Comparison of ENCODE assay signal across 8 mouse cellular contexts in the genomic region with DNA sequence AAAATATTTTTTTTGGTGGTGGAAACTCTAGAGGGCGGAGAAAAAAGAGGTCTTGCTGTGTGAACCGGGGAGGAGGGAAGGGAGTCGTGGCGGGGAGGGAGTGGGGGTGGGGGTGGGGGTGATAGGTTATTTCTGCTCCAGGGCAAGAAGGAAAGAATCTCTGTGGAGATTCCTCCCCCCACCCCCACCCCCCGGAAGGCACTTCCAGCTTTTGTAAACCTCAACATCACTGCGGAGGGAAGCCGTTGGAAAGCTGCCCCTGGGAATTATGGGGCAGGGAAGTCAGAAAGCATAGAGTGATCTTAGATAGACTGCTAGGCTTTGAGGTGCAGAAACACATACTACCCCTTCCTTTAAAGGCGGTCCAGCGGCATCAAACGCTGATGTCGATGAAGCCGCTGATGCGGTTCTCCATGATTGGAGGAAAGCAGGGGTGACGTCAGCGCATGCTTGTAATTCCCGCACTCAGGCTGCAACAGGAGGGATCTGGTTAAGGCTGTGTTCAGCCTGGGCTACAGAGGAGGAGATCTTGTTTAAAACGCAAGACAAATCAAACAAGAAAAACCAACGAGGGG.
A peak's percentile ranks its signal among the peaks of the same experiment; 100 is the strongest.
DNase-seq lines count a peak whose midpoint lies in the region; ATAC-seq and TF ChIP-seq lines count a peak whose summit lies in the region.

No protein-coding gene starts in this region.

- peak; percentile 83 for ATAC-seq in embryonic facial prominence, embryonic 11.5 days (replicated peaks; ENCODE audit: insufficient number of reproducible peaks, low FRiP score, low TSS enrichment, low read depth)
- ATAC-seq in midbrain, embryonic 11.5 days (ENCODE audit: low FRiP score): peak; percentile 92

- WGBS in thymus, adult 2 months: 6% methylated on average over 18 of the region's 18 CpGs
- 2% methylated on average over 18 of the region's 18 CpGs for WGBS in embryonic facial prominence, embryonic 11.5 days
- under 1% methylated on average over 18 of the region's 18 CpGs for WGBS in kidney, adult 2 months
- WGBS in limb, embryonic 10.5 days: 3% methylated on average over 18 of the region's 18 CpGs
- 5% methylated on average over 18 of the region's 18 CpGs for WGBS in midbrain, embryonic 11.5 days
- WGBS in small intestine, adult 2 months: 4% methylated on average over 18 of the region's 18 CpGs

- no peak for TF ChIP-seq POLR2A in thymus, adult 2 months (IDR thresholded peaks at IDR 0.05; ENCODE audit: control insufficient read depth, extremely low read depth, insufficient read depth, low read length, poor library complexity)
- TF ChIP-seq POLR2A in kidney, adult 2 months (IDR thresholded peaks at IDR 0.05; ENCODE audit: low read depth, low read length): no peak
- no peak for TF ChIP-seq POLR2A in small intestine, adult 2 months (IDR thresholded peaks at IDR 0.05; ENCODE audit: low read depth, low read length)

- TF ChIP-seq CTCF in thymus, adult 2 months (IDR thresholded peaks at IDR 0.05; ENCODE audit: borderline replicate concordance, control insufficient read depth, extremely low read depth, insufficient read depth, low read length, poor library complexity): no peak
- no peak for TF ChIP-seq CTCF in kidney, adult 2 months (conservative IDR thresholded peaks at IDR 0.05; ENCODE audit: insufficient read depth, insufficient read length, low read depth, low read length)
- no peak for TF ChIP-seq CTCF in small intestine, adult 2 months (IDR thresholded peaks at IDR 0.05; ENCODE audit: extremely low read depth, insufficient read length, insufficient replicate concordance, low read depth, low read length)

- peak overlapping the region; percentile 43 for H3K9ac ChIP-seq in embryonic facial prominence, embryonic 11.5 days (replicated peaks; ENCODE audit: low read length)
- H3K9ac ChIP-seq in midbrain, embryonic 11.5 days (ENCODE audit: low read length): peak overlapping the region; percentile 64

- H3K36me3 ChIP-seq in thymus, adult 2 months (ENCODE audit: control insufficient read depth, insufficient read depth, low read length): no peaks in the 10 kb centered on the region
- no peaks in the 10 kb centered on the region for H3K36me3 ChIP-seq in embryonic facial prominence, embryonic 11.5 days (replicated peaks; ENCODE audit: control insufficient read depth, insufficient read depth, low read depth, low read length)
- H3K36me3 ChIP-seq in kidney, adult 2 months (ENCODE audit: control insufficient read depth, insufficient read depth, low read length): no peaks in the 10 kb centered on the region
- no peaks in the 10 kb centered on the region for H3K36me3 ChIP-seq in limb, embryonic 10.5 days
- no peaks in the 10 kb centered on the region for H3K36me3 ChIP-seq in midbrain, embryonic 11.5 days (ENCODE audit: control insufficient read depth, insufficient read depth, low read length)
- H3K36me3 ChIP-seq in small intestine, adult 2 months (ENCODE audit: control insufficient read depth, insufficient read depth, low read length): no peaks in the 10 kb centered on the region

- no peaks in the 10 kb centered on the region for H3K27me3 ChIP-seq in thymus, adult 2 months (ENCODE audit: control insufficient read depth, insufficient read depth, low read length)
- H3K27me3 ChIP-seq in embryonic facial prominence, embryonic 11.5 days (ENCODE audit: control insufficient read depth, insufficient read depth, low read length): no peaks in the 10 kb centered on the region
- no peaks in the 10 kb centered on the region for H3K27me3 ChIP-seq in kidney, adult 2 months (replicated peaks; ENCODE audit: control insufficient read depth, insufficient read depth, low read length)
- no peaks in the 10 kb centered on the region for H3K27me3 ChIP-seq in limb, embryonic 10.5 days (ENCODE audit: low read depth, poor library complexity, severe bottlenecking)
- H3K27me3 ChIP-seq in midbrain, embryonic 11.5 days (ENCODE audit: control insufficient read depth, insufficient read depth, low read length): no peaks in the 10 kb centered on the region
- H3K27me3 ChIP-seq in small intestine, adult 2 months (ENCODE audit: control insufficient read depth, insufficient read depth, low read length): no peaks in the 10 kb centered on the region

- peak; percentile 35 for DNase-seq in thymus, adult 2 months
- no peak for DNase-seq in thymus, postnatal 10 days (ENCODE audit: low spot score in 2 of 2)
- DNase-seq in embryonic facial prominence, embryonic 11.5 days (ENCODE audit: low spot score): peak; percentile 95
- DNase-seq in heart, adult 8-10 months (ENCODE audit: low spot score): peak; percentile 70
- peak; percentile 87 for DNase-seq in kidney, adult 2 months
- DNase-seq in limb, embryonic 10.5 days (ENCODE audit: low spot score): peak; percentile 89
- peak; percentile 97 for DNase-seq in midbrain, embryonic 11.5 days (ENCODE audit: low spot score, missing footprints)

- peaks cover 7% of the 10 kb centered on the region for H3K4me1 ChIP-seq in thymus, adult 2 months (replicated peaks; ENCODE audit: control insufficient read depth, insufficient read depth, low read length)
- no peaks in the 10 kb centered on the region for H3K4me1 ChIP-seq in embryonic facial prominence, embryonic 11.5 days (ENCODE audit: control insufficient read depth, insufficient read depth, low read length)
- H3K4me1 ChIP-seq in kidney, adult 2 months (ENCODE audit: control insufficient read depth, insufficient read depth, low read length): 0 out of 2 replicates have a peak, but pooled peaks cover 3% of the 10 kb centered on the region
- H3K4me1 ChIP-seq in limb, embryonic 10.5 days: peaks cover 11% of the 10 kb centered on the region; the same call in 1 of the 2 replicates
- H3K4me1 ChIP-seq in midbrain, embryonic 11.5 days (ENCODE audit: control insufficient read depth, insufficient read depth, low read length): no peaks in the 10 kb centered on the region
- 0 out of 2 replicates have a peak, but pooled peaks cover 1% of the 10 kb centered on the region for H3K4me1 ChIP-seq in small intestine, adult 2 months (ENCODE audit: control insufficient read depth, insufficient read depth, insufficient read length, low read length)

- H3K4me3 ChIP-seq in thymus, adult 2 months (ENCODE audit: control insufficient read depth, insufficient read depth, low read length): peak overlapping the region; percentile 44
- H3K4me3 ChIP-seq in embryonic facial prominence, embryonic 11.5 days (ENCODE audit: low read depth, low read length): peak overlapping the region; percentile 35
- H3K4me3 ChIP-seq in kidney, adult 2 months (ENCODE audit: insufficient read depth, low read depth, low read length): peak overlapping the region; percentile 49
- H3K4me3 ChIP-seq in limb, embryonic 10.5 days: peak overlapping the region; percentile 58
- H3K4me3 ChIP-seq in midbrain, embryonic 11.5 days (ENCODE audit: low read depth, low read length): peak overlapping the region; percentile 41
- H3K4me3 ChIP-seq in small intestine, adult 2 months (ENCODE audit: low read depth, low read length): peak overlapping the region; percentile 47

- no peaks in the 10 kb centered on the region for H3K9me3 ChIP-seq in embryonic facial prominence, embryonic 11.5 days (replicated peaks; ENCODE audit: control insufficient read depth, low read length)
- H3K9me3 ChIP-seq in limb, embryonic 10.5 days (replicated peaks): no peaks in the 10 kb centered on the region
- no peaks in the 10 kb centered on the region for H3K9me3 ChIP-seq in midbrain, embryonic 11.5 days (ENCODE audit: control insufficient read depth, low read length)

- H3K4me2 ChIP-seq in embryonic facial prominence, embryonic 11.5 days (ENCODE audit: low read depth, low read length): peak overlapping the region; percentile 55
- H3K4me2 ChIP-seq in midbrain, embryonic 11.5 days: peak overlapping the region; percentile 70

- H3K27ac ChIP-seq in thymus, adult 2 months (ENCODE audit: control insufficient read depth, insufficient read depth, low read length): no peak overlapping the region
- H3K27ac ChIP-seq in embryonic facial prominence, embryonic 11.5 days (replicated peaks; ENCODE audit: low read depth, low read length): 0 out of 2 replicates have a peak overlapping the region, but pooled peaks have one; percentile 39
- 0 out of 2 replicates have a peak overlapping the region, but pooled peaks have one; percentile 18 for H3K27ac ChIP-seq in kidney, adult 2 months (ENCODE audit: insufficient read depth, low read depth, low read length)
- peak overlapping the region; percentile 89 for H3K27ac ChIP-seq in limb, embryonic 10.5 days
- no peak overlapping the region for H3K27ac ChIP-seq in midbrain, embryonic 11.5 days (ENCODE audit: low read depth, low read length)
- no peak overlapping the region for H3K27ac ChIP-seq in small intestine, adult 2 months (ENCODE audit: insufficient read depth, low read depth, low read length)

Comparison
In these comparisons a context has a peak if more than half of its experiments do, and no peak if none do; other contexts are left out.
1. DNase-seq: peak in thymus, adult 2 months (single experiment), embryonic facial prominence, embryonic 11.5 days (single experiment), heart, adult 8-10 months (single experiment), kidney, adult 2 months (single experiment), limb, embryonic 10.5 days (single experiment) and midbrain, embryonic 11.5 days (single experiment); none in thymus, postnatal 10 days (0 of 2).
2. H3K27ac ChIP-seq: peak in embryonic facial prominence, embryonic 11.5 days (single experiment), kidney, adult 2 months (single experiment) and limb, embryonic 10.5 days (single experiment); none in thymus, adult 2 months (single experiment), midbrain, embryonic 11.5 days (single experiment) and small intestine, adult 2 months (single experiment).
3. Peak in every context shown above with its lines, with median percentiles within 50 percentile points of each other: H3K4me3 ChIP-seq.